Mouse (Mus musculus): ENCODE results near the gene Slc41a2.

The Slc41a2 gene

GRCm38 (mm10) chr10:83313033-83313432, 24.6 kb downstream of the Slc41a2 start:
- DNase-seq (ENCODE audit: low spot score) = no peak

DNA sequence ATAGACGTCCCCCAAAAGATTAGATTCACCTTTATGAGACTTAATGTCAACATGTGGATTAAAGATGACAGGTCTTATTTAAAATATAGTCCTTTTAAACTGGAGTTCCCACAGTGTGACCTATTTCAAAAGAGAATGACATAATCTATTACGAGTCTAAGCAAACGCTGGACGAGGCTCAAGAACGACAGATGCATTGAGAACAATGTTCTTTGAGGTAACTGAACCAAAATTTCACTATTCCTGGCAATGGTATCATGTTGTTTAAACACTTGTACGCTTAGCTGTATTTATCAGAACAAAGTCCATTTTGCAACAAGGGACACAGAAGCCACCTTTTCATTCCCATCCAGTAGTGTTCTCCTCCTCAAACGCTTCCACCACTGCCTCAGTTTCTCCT, 27.3 kb downstream of the Slc41a2 start:
- no peak for DNase-seq (ENCODE audit: low spot score)

- DNase-seq (ENCODE audit: low spot score) = no peak
Measured at GRCm38 (mm10) chr10:83301687-83302086, 36.0 kb downstream of the Slc41a2 start.

- DNase-seq (ENCODE audit: low spot score) = no peak
Measured at GRCm38 (mm10) chr10:83301054-83301453, 36.6 kb downstream of the Slc41a2 start.

- no peak for DNase-seq (ENCODE audit: low spot score)
Measured at GRCm38 (mm10) chr10:83297017-83297416, 40.7 kb downstream of the Slc41a2 start.

DNA sequence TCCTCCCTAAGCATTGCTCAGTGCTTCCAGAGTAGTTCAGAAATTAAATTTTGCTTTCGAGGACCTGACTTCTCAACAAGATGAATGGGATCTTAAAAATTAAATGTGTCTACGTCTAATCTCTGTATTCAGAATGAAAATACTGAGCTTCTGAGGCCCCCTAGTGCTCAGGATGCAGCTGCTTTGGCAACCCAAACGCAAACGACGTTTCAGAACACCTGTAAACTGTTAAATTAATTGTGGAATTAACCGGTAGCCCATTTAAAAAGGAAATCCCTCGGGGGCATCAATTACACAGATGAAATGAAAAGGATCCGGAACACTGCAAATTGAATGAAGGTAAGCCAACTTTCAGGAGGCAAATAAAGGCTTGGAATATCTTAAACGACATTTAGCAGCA, 42.9 kb downstream of the Slc41a2 start:
- DNase-seq (ENCODE audit: low spot score) = peak; percentile 22

DNA sequence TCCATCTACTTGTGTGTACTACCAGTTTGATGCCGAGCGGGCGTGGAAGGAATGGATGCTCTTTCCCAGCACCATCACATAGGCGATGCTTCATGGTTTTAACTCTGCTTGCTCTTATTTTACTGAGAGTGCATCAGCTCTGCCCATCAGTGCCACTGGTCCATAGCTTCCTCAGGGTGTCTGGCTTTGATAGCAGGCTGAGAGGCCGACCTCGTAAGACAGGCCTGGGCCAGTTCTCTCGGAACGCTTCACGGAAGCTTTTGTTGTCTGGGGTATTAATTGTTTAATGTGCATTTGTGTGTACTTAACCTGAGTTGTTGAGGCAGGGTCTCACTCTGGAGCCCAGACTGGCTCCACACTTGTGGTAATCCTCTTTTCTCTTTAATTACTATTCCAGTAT, 44.3 kb downstream of the Slc41a2 start:
- no peak for DNase-seq (ENCODE audit: low spot score)

DNA sequence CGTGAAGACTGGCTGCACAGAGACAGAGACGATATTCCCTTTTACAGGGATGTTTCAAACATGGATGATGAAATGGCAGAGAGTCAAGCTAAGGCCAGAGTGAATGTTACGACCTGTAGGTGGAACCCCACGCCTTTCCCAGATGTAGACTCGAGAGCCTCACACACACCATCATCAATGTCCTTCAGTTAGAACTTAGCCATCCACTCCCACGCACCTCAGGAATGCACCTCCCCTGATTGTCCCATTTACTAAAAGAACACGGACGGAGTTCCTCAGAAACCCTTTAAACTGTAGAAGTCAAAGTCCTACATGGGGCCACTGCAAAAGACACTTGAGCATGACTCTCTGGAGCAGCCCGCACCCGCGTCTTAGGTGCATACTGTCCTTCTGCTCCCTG, 46.0 kb downstream of the Slc41a2 start:
- no peak for DNase-seq (ENCODE audit: low spot score)

DNA sequence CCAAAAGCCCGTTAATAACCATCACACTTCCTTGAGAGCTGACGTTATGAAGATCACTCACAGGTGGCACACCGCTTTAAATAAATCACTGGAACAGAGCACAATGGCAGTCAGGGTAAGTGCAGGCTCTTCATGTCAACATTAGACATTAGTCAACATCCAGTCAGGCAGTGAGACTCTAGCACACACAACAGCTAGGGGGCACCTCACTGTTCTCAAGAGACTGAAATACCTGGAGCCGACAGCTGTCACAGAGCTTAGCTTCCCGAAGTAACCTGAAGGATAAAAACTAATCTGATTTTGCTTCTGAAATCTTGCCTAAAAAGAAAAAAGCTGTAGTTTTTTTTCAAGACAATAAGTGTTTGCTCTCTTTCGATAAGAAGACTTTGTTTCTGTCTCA, 49.9 kb downstream of the Slc41a2 start:
- DNase-seq (ENCODE audit: low spot score) = no peak

- no peak for DNase-seq (ENCODE audit: low spot score)
Measured at GRCm38 (mm10) chr10:83286399-83286798, 51.3 kb downstream of the Slc41a2 start.

GRCm38 (mm10) chr10:83285724-83286256, 51.9 kb downstream of the Slc41a2 start:
- DNase-seq (ENCODE audit: low spot score) = no peak

DNA sequence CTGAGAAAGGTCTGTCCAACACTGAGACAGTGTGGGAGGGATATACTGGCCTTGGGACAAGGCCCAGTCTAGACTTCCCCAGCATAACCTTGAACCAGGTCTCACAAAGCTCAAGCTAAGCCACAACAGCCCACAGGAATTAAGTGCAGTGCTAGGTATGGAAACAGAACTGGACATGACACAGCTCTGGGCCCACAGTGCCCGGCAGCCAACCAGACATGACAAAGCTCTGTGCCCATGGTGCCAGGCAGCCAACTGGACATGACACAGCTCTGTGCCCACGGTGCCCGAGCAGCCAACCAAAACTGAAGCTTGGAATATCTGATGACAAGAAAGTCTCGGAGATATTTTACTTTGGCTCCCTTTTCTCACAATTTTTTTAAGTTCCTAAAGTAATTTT, 52.8 kb downstream of the Slc41a2 start:
- no peak for DNase-seq (ENCODE audit: low spot score)

DNA sequence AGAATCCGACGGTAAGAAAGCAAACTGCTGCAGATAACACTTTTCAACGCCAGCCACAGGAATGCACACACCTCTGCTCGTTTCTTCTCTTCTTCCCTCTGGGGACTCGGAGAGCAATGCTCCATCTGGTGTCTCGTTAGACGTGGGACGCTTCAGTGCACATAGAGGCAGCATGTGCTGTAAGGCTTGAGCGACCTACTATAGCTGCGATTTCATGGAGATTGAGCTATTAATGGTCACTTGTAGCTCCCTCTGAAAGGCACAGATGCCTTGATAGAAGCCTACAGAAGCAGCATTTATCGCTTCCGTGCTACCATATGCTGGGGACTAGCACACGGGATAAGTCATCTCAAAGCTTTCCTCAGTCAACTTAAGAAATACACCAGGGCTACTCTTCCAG, 71.0 kb downstream of the Slc41a2 start:
- peak; percentile 30 for DNase-seq (ENCODE audit: low spot score)

DNA sequence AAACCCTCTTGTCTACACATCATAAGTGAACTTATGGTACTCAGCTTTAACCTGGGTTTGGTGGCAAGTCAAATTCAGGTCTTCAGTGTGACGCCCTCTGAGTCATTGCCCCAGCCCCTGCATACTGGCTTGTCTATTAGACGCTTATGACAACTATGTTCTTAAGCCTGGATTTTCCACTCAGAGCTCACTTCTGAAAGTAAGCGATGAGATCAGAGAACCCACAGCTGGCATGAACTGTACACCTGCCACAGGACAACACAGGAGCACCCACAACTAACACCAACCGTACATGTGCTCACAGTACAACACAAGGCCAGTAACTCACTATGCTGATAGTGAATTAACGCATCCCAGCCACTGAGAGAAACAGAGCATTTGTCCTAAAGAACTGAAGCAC, 71.4 kb downstream of the Slc41a2 start:
- no peak for DNase-seq (ENCODE audit: low spot score)

- DNase-seq (ENCODE audit: low spot score) = no peak
Measured at GRCm38 (mm10) chr10:83264680-83265079, 73.0 kb downstream of the Slc41a2 start.

GRCm38 (mm10) chr10:83264056-83264455, 73.6 kb downstream of the Slc41a2 start:
- DNase-seq (ENCODE audit: low spot score) = no peak

DNA sequence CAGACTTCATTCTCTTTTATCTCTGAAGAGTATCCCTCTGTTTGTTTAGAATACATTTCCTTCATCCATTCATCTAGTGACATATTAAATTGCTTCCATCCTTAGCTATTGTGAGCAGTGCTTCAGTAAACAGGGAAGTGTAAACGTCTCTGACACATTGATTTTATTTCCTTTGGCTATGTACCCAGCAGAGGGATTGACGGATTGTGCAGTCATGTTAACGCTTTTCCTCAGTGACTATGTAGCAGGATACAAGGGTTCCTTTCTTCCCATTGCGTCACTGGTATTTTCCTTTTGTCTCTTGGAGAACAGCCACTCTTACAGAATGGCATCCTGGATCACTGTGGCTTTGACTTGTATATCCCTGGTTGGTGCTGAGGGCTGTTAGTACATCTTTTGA, 76.4 kb downstream of the Slc41a2 start:
- DNase-seq (ENCODE audit: low spot score) = no peak

DNA sequence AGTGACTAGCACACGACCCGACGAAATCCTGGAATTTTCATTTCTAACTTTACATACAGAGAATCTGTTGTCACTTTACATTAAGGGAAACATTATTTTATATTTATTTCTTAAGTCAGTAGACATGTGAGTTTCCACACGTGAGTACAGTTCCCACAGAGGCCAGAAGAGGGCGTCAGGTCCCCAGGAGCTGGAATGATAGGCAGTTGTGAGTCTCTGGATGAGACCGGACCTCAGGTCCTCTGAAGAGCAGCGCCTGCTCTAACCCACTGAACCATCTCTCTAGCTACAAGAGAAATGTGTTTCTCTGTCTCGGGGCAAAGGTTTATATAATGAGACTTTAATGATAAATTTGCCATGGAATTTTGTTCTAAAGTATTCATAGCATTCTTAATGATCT, 86.3 kb downstream of the Slc41a2 start:
- DNase-seq (ENCODE audit: low spot score) = no peak

GRCm38 (mm10) chr10:83248036-83248435, 89.6 kb downstream of the Slc41a2 start:
- no peak for DNase-seq (ENCODE audit: low spot score)

- DNase-seq (ENCODE audit: low spot score) = no peak
Measured at GRCm38 (mm10) chr10:83245720-83246119, 92.0 kb downstream of the Slc41a2 start.

DNA sequence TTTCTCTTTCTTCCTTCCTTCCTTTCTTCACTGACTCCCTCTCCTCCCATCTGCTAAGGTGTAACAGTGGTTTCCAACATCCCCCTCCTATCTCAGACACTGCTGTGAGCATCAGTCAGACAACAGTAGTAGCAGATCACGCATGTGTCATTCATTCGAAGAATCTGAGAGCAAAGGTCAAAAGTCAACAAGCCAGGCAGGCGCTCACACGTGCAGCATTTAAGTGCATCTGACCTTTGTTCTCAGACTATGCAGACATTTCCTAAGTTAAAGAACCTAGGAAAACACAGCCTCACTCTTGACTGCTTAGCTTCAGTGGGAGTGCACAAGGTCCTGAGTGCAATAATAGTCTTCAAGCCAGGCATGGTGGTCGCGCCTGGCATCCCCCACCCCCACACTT, 93.6 kb downstream of the Slc41a2 start:
- DNase-seq (ENCODE audit: low spot score) = no peak

DNA sequence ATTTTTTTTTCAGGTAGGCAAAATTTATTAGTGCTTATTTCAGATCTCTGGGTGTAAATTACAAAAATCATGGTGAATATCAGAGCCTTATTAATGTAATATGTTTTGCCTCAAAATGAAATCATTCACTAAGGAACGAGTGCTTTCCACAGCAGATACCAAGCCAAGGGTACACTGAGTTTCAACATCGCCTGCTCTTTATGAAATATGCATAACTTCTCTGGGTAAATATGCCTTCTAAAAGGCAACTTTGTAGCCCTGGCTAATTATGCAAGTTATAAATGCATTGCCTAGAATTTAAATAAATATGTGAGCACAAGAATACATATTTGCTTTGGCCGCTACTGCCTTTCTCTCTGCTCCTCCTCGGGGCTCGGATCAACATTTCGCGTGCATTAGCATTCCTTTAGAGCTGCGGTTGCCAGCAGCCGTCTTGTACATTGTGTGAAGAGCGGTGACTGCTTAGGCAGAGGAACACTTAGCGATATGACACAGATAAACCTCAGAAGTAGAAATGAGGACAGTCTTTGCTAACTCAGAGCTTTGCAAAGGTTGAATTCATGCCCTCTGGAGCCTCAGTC, 95.5 kb downstream of the Slc41a2 start:
- DNase-seq (ENCODE audit: low spot score) = no peak

DNA sequence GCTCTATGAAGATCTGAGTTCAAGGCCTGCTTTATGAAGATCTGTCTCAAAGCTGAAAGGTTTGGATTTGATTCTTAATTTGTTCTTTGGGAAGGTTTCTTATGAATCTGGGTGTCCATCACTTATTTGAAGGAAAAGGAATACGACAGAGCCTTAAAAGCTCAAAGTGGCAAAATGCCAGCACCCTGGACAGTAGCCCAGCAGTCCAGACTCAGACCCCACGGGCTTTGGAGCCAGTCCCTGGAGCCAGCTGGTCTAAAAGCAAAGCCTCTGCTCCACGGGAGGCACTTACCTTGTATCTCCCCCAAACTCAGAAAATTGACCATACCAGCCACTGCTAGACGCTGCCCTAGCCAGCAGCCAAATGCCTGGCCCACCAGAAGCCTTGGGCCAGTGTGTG, 103.3 kb downstream of the Slc41a2 start:
- no peak for DNase-seq (ENCODE audit: low spot score)

GRCm38 (mm10) chr10:83233967-83234366, 103.7 kb downstream of the Slc41a2 start:
- DNase-seq (ENCODE audit: low spot score) = no peak

DNA sequence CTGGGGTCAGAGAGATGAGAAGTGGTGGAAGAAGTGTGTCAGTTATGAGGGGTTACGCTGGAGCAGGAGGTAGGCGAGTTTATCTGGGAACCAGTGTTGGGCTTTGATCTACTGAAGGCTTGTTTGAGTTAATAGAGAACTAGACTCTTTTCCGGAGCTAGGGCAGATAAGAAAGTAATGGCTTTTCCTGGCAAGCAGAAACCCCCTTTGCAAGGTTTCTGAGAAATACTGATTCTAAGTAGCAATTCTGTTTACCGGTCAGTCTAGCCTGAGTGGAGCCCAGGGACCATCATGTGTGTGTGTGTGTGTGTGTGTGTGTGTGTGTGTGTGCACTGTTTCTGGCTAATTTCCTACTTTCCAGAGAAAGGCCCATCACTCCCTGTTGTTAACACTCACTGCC, 109.1 kb downstream of the Slc41a2 start:
- DNase-seq (ENCODE audit: low spot score) = no peak

Data from layer of hippocampus, adult 11-12 months (tissue).